Mouse (Mus musculus) spleen, postnatal 36 days (tissue): ENCODE results near the gene Chn2.

Experiments
- DNase-seq, 2 experiments: peaks; one replicate each; pipeline ENCODE4 v3.0.0; 2022; ENCODE audit warnings: low spot score in 2 of 2, mixed read lengths in 1 of 2

The Chn2 gene

GRCm38 (mm10) chr6:54197821-54198412 lies 158.6 kb downstream of the Chn2 start:
- no peak for DNase-seq

- DNase-seq = no peak
Observed at GRCm38 (mm10) chr6:54199516-54199915, 160.2 kb downstream of the Chn2 start.

GRCm38 (mm10) chr6:54200031-54200722 lies 160.8 kb downstream of the Chn2 start:
- DNase-seq = no peak

DNA sequence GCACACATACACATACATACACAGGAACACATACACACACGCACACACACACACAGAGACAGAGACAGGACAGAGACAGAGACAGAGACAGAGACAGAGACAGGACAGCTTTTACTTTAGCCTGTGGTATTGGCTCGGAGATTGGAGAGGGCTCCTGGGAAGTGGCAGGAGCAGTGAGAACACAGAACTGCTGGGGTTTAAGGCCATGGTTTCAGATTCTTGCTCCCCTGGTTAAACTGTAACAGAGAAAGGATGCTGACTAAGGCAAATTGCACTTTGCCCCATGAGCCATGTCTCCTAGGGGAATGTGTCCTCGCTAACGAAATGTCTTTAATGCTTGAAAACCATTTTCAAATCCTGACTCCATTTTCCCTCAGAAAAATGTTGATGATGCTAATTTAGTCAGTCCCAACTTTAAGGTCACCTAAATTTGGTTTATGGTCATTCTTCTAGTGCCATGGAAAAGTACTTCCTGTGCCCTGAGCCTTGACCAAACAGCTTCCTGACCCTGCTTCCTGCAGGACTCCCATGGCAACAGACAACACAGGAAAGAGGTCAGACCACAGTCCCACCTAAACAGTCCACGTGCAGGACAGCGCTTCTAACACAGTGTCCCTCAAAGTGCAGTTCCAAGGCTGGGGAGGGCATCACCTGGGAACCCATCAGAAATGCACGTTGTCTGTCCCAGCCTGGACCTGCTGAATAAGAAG lies 163.1 kb downstream of the Chn2 start:
- no peak for DNase-seq

DNA sequence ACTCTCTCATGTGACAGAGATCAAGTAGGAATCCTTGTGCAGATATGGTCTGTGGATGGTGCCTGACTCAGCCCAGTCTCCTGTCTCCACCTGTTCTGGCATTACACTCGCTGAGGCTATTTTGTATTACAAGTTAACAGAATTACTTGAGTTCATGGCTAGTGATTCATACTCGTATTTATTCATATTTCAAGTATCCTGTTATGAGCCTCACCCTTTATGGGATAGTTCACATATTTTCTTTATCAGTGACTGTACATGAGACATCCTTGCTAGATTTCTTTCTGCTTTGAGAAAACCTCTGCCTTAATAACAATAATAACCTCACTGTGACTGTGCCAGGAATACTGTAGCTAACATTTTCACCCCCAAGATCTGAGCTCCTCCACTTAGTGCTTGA lies 164.0 kb downstream of the Chn2 start:
- no peak for DNase-seq

- no peak for DNase-seq
Observed at GRCm38 (mm10) chr6:54203926-54204325, 164.6 kb downstream of the Chn2 start.

- no peak for DNase-seq
Observed at GRCm38 (mm10) chr6:54204931-54205330, 165.6 kb downstream of the Chn2 start.

DNA sequence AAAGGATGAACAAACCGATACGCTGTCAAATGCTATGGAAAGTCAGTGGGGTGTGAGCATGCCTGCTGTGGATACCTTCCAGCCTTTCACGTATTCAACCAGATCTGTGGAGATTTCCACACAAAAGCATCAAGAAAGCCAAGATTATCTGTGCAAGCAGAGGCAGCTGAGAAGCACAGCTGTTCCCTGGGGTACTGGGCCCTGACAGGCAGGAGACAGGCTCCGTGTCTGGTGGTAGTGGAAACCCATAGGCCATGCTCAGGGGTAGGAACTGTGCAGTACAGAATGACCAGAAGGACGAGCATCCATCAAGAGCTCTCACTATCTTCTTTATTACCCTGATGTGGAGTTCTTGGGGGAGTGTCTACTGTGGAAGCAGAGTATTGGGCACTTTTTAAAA lies 166.1 kb downstream of the Chn2 start:
- DNase-seq = no peak

DNA sequence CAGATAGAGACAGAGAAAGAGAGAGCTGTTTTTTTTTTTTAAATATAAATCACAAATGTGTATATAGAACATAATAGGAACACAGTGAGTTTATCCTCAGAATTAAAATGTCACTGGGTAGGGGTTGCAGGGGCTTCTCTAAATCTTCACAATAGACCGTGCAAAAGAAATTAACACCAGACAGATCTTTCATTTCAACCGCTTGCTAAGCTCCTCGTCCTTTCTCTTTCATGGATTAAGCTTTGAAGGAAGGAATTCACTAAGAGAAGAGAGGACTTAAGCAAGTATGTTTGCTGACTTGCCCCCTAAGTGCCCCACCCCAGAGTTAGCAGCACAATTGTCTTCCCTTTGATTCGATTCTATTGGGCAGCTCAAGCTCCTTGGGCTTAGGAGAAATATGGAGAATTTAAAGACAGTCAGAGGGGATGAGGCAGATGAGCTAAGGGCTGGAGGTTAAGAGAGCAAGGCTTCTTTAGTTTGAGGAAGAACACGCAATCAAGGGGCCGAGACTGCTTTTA lies 166.9 kb downstream of the Chn2 start:
- no peak for DNase-seq

GRCm38 (mm10) chr6:54208786-54209185 lies 169.4 kb downstream of the Chn2 start:
- DNase-seq = no peak

DNA sequence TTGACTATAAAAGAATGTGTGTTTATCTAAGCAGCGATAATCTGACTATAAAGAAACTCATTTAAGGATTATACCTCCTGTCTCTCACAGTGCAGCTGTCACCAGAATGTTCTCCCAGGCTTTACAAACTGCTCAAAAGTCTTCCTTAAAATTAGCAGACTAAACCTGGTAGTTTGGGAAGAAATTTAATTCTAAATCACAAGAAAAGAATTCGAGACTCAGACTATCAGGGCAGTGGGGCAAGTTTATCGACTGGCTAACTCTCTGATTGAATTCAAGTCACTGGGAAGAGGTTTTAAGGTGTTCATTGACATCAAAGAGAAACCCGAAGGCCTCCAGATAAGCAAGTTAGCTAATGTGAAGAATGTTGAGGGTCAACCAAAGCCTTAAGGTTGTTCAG lies 171.6 kb downstream of the Chn2 start:
- DNase-seq = no peak

- no peak for DNase-seq
Observed at GRCm38 (mm10) chr6:54211939-54212338, 172.6 kb downstream of the Chn2 start.

GRCm38 (mm10) chr6:54213743-54214142 lies 174.4 kb downstream of the Chn2 start:
- DNase-seq = no peak

DNA sequence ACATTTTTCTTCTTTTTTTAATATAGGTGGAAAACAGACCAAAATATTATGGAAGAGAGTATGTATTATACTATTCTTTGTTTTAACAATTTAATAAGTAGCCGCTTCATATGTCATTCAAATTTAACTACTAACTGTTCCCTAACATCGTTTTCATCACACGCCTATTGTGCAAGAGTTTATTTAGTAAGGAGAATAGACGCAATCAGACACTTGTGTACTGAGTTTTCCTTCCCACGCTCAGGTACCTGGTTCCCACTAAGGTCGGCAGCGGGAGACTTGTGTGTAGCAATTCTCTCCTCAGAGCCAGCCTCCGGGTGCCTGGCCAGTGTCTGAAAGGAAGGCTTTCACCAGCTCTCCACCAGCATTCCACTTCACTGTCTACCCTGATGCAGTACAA lies 176.3 kb downstream of the Chn2 start:
- no peak for DNase-seq

GRCm38 (mm10) chr6:54216512-54216911 lies 177.2 kb downstream of the Chn2 start:
- no peak for DNase-seq

DNA sequence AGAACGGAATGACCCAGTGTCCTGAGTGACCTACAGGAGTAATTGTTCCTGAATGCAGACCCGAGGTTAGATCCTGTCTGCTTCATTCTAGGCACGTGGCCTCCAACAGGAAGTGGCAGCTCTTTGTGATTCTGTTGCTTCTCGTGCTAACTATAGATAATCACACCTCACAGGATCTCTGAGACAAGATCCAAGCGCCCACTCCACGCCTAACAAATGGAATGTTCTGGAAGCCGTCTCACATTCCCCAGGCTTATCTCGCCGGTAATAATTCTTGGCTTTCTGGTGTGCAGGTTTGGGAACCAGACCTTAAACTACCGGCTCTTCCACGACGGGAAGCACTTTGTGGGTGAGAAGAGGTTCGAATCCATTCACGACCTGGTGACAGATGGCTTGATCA lies 180.8 kb downstream of the Chn2 start:
- no peak for DNase-seq

GRCm38 (mm10) chr6:54223529-54223928 lies 184.2 kb downstream of the Chn2 start:
- no peak for DNase-seq

DNA sequence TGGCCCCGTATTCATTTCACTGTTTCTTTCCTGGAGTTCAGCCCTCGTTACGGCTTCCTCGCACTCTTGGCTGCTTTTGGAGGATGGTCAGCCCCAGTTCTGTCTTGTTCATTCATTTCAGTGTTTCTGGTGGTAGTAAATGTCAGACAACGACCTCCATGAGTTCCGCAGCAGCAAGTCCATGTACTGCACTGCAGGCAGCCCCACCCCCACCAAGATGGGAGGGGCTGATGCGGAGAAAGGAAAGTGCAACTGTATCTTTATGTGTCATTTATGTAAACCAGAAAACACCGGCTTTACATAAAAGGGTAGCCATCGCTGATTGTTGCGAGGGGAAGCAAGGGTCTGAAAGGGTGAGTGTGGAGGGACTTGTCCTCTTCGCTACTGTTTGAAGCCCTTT lies 185.0 kb downstream of the Chn2 start:
- no peak for DNase-seq

- DNase-seq = no peak
Observed at GRCm38 (mm10) chr6:54225327-54225726, 186.0 kb downstream of the Chn2 start.

DNA sequence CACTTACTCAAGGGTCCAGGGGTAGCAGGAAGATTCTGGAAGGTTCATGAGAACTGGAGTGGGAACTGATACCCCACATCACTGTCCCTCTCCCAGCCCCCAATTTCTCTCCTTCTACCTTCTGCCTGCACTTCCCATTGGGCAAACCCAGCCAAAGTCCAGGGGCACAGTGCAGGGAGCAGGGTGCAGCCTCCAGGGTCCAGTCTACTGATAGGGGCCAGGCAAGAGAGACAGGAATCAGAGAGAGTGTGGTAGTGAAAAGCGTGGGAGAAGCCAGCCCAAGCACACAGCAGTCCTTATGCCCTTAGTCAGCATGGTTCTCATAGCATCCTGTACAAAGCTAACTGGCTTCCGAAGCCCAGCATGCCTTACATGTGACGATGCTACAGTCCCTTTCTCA lies 187.7 kb downstream of the Chn2 start:
- DNase-seq = no peak

DNA sequence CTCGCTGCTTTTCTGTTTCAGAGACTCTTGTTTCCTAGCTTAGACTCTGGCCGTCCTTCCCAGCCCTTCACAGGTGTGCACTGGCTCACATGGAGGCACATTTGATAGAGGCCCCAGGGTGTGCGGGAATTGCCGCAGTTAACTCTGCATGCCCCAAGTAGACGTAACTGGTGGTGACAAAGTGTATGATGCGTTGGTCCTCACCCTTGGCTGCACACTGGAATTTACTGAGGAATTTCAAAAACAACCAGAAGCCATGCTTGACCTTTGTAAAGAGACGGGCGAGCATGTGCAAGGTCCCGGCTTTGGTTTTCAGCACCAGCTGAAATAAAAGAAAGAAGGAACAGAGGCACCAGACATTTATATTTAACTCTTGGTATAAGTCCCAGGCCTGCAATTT lies 189.1 kb downstream of the Chn2 start:
- no peak for DNase-seq

GRCm38 (mm10) chr6:54228874-54229273 lies 189.5 kb downstream of the Chn2 start:
- no peak for DNase-seq
